ENCODE assay signal across 16 mouse cellular contexts in genomic region chr11:78736877-78737408, GRCm38 (mm10).
"Had no signal": no experiment of that assay in that cellular context is flagged by ENCODE, and none has a peak within 500 bp of the region (broad histone marks: within the 10 kb centered on the region; RNA-seq: fewer than 3 reads in every experiment).

No protein-coding gene starts in this region.

- H3K27me3 ChIP-seq: limb, embryonic 13.5 days; liver, embryonic 13.5 days had no signal

- H3K36me3 ChIP-seq: limb, embryonic 10.5 days; limb, embryonic 13.5 days; liver, embryonic 13.5 days had no signal

- DNase-seq: kidney, adult 18-20 months; kidney, adult 9 months; kidney, postnatal 14 days; kidney, postnatal 4 days; liver; liver, embryonic 13.5 days; lung, adult 2 months; lung, postnatal 14 days; thymus, adult 2 months; thymus, postnatal 14 days; thymus, postnatal 4 days had no signal

- H3K4me2 ChIP-seq: limb, embryonic 13.5 days; liver, embryonic 13.5 days had no signal

- ATAC-seq: intestine, embryonic 16.5 days had no signal

- H3K4me1 ChIP-seq: limb, embryonic 10.5 days; limb, embryonic 13.5 days had no signal

- H3K4me3 ChIP-seq: limb, embryonic 10.5 days; limb, embryonic 13.5 days; liver, embryonic 13.5 days had no signal

- H3K9ac ChIP-seq: limb, embryonic 13.5 days; liver, embryonic 13.5 days had no signal

- H3K9me3 ChIP-seq: limb, embryonic 10.5 days; limb, embryonic 13.5 days; liver, embryonic 13.5 days had no signal

- H3K27ac ChIP-seq: limb, embryonic 10.5 days; limb, embryonic 13.5 days; liver, embryonic 13.5 days; macrophage; stomach, postnatal 0 days had no signal
